Mouse (Mus musculus) liver (tissue): ENCODE data around the gene Gm5726.
"Not testable (repeated sequence)": the region's sequence is repeated elsewhere in the genome, so short reads cannot be mapped to it uniquely, and the experiment has no call there.

Experiments
- DNase-seq: peaks from one replicate; pipeline ENCODE4 v3.0.0-alpha.2; 2020; ENCODE audit warnings: mixed read lengths

The Gm5726 gene

DNA sequence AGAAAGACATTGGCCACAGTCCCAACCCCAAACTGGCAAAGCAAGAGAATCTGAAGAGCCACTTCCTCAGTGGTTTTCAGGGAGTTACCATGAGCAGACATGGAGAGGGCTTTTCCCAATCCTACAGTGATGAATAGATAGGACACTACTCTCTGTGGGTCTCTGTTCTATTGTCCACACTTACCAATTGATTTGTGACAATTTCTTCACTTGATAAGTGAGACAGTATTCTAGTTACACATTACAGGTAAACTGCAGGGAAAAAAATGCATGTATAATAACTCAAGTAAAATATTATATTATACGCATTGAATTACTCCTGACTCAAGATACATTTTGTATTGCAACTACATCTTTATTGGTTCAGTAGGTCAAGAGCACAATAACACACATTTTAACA, at the start of gene Gm5726:
TSS of gene Gm5726 (minus strand) at position 101 of the 400 bp plus-strand sequence.
- DNase-seq = not testable (repeated sequence)

DNA sequence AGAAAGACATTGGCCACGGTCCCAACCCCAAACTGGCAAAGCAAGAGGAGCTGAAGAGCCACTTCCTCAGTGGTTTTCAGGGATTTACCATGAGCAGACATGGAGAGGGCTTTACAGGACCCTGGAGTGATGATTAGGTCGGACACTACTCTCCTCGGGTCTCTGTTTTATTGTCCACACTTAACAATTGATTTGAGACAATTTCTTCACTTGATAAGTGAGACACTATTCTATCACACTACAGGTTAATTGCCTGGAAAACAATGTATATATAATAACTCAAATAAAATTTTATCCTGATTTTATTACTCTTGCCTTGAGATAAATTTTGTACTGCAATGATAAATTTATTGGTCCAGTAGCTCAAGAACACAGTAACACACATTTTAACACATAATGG, 30.6 kb upstream of the Gm5726 start, which contains the start of gene Gm4141:
TSS of gene Gm4141 (minus strand) at position 101 of the 400 bp plus-strand sequence.
- not testable (repeated sequence) for DNase-seq

DNA sequence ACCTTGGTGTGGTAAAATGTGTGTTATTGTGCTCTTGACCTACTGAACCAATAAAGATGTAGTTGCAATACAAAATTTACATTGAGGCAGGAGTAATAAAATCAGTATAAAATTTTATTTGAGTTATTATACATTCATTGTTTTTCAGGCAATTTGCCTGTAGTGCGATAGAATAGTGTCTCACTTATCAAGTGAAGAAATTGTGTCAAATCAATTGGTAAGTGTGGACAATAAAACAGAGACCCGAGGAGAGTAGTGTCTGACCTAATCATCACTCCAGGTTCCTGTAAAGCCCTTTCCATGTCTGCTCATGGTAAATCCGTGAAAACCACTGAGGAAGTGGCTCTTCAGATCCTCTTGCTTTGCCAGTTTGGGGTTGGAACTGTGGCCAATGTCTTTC, 12.0 kb downstream of the Gm5726 start, which contains the start of gene Vmn1r104:
TSS of gene Vmn1r104 (plus strand) at position 301 of the 400 bp plus-strand sequence.
- DNase-seq = not testable (repeated sequence)

DNA sequence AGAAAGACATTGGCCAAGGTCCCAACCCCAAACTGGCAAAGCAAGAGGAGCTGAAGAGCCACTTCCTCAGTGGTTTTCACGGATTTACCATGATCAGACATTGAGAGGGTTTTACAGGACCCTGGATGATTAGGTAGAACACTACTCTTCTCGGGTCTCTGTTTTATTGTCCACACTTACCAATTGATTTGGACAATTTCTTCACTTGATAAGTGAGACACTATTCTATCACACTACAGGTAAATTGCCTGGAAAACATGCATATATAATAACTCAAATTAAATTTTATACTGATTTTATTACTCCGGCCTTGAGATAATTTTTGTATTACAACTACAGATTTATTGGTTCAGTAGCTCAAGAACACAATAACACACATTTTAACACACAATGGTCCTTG, 35.1 kb downstream of the Gm5726 start, which contains the start of gene Vmn1r103:
TSS of gene Vmn1r103 (minus strand) at position 101 of the 400 bp plus-strand sequence.
- not testable (repeated sequence) for DNase-seq
